Mouse (Mus musculus) forebrain, embryonic 14.5 days (tissue): ENCODE measurements around the gene Trib3. TPM values are rescaled to one million over a fixed set of nuclear protein-coding genes. Genes with fewer than 3 reads are reported as not detected.

ENCODE experiments used
- polyA plus RNA-seq: library from polyadenylated mRNA; unstranded; fragments of >200 nt; fragmentation: Nextera tagmentation; extraction: Ambion mirVana; gene quantifications from 2 replicates; pipeline ENCODE4 v1.2.1, GENCODE M21; 2014

The Trib3 gene
- polyA plus RNA-seq, 1 experiment from 2014 or later, result 0.24 TPM

Other genes starting within 250 kb of the Trib3 start
- 11.8 and 12.0 TPM in 2 replicates for gene Srxn1, start 238.5 kb downstream of the Trib3 start, polyA plus RNA-seq
- gene Tcf15, start 200.5 kb downstream of the Trib3 start, polyA plus RNA-seq, result 1.1 and 1.7 TPM in 2 replicates
- gene Csnk2a1, start 117.2 kb downstream of the Trib3 start, polyA plus RNA-seq, result 162 and 168 TPM in 2 replicates
- 18.4 and 20.2 TPM in 2 replicates for gene Tbc1d20, start 50.2 kb downstream of the Trib3 start, polyA plus RNA-seq
- gene Rbck1, start 11.4 kb downstream of the Trib3 start, polyA plus RNA-seq, result 80.7 and 97.1 TPM in 2 replicates
- gene Nrsn2, start 32.6 kb upstream of the Trib3 start, polyA plus RNA-seq, result 18.9 and 21.8 TPM in 2 replicates
- 18.2 and 21.8 TPM in 2 replicates for gene Sox12, start 54.0 kb upstream of the Trib3 start, polyA plus RNA-seq
- gene Zcchc3, start 71.0 kb upstream of the Trib3 start, polyA plus RNA-seq, result 17.3 and 18.2 TPM in 2 replicates
- gene 6820408C15Rik, start 71.6 kb upstream of the Trib3 start, polyA plus RNA-seq, result 2.3 and 2.8 TPM in 2 replicates
- gene Defb23, start 120.6 kb upstream of the Trib3 start, polyA plus RNA-seq, result not detected in 2 replicates
- gene Defb20, start 133.0 kb upstream of the Trib3 start, polyA plus RNA-seq, result not detected in 2 replicates
- gene Defb22, start 146.1 kb upstream of the Trib3 start, polyA plus RNA-seq, result not detected in 2 replicates
- gene Defb26, start 167.7 kb upstream of the Trib3 start, polyA plus RNA-seq, result not detected in 2 replicates
- not detected in 2 replicates for gene Defb28, start 174.2 kb upstream of the Trib3 start, polyA plus RNA-seq
- not detected in 2 replicates for gene Defb29, start 196.1 kb upstream of the Trib3 start, polyA plus RNA-seq
- not detected in 2 replicates for gene Gm17416, start 225.3 kb upstream of the Trib3 start, polyA plus RNA-seq
- not detected in 2 replicates for gene Defb21, start 228.7 kb upstream of the Trib3 start, polyA plus RNA-seq
- not detected in 2 replicates for gene Defb19, start 236.3 kb upstream of the Trib3 start, polyA plus RNA-seq